1 mouse cellular context compared by ENCODE assay signal in the genomic region with DNA sequence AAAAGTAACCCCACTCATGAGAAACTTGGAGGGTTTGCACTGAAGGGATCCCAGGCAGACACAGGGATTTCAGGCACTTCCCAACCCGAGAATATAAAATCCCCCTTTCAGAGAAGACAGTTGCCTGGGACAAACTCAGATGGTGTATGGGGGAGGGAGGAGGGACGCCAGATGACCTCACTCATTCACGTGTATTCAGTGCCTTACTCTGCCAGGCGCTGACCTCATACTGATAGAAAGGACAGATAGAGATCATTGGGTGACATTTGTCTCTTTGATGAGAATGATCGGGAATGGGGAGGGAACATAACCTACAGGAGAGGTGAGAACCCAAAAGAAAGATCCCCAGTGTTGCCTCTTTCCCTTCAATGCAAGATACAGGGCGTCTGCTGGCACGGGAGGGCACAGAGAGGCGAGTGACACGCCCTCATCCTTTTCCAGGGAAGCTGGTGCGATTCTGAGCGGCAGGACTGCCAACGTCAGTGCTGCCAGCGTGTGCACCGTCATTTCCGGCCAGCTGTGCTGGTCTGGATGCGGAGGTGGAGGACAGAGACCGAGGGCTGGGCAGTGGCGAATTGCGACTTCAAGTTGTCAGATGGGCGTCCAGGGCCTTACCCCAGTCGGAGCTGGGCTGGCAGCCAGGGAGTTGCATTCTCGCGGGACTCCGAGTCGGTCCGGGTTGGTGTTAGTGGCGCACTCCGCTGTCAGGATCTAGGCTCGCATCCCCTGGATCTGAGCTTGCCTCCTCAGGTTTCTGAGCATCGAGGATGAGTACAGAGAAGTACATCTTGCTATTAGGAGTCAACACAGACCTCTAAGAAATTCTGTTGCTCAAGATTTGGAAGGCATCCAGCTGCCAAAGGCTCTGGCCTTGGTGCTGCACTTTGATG.
TF ChIP-seq lines count a peak whose summit lies in the region.

No protein-coding gene starts in this region.

TF ChIP-seq in CH12.LX, 34 proteins besides CTCF, POLR2A, EP300 and RAD21 (continued from another document):
- TF ChIP-seq BHLHE40 (IDR thresholded peaks at IDR 0.05; ENCODE audit: low read depth, low read length) = peak; percentile 49; the same call in 1 of the 2 replicates
TF ChIP-seq in CH12.LX: peak in this region for 3.
